Mouse (Mus musculus): ENCODE data around the gene St6galnac3. TPM values are rescaled to one million over a fixed set of nuclear protein-coding genes. Genes with fewer than 3 reads are reported as not detected.

Gene St6galnac3
- total RNA-seq, 2 experiments from 2014 or later = 9.9 to 12.6 TPM

DNA sequence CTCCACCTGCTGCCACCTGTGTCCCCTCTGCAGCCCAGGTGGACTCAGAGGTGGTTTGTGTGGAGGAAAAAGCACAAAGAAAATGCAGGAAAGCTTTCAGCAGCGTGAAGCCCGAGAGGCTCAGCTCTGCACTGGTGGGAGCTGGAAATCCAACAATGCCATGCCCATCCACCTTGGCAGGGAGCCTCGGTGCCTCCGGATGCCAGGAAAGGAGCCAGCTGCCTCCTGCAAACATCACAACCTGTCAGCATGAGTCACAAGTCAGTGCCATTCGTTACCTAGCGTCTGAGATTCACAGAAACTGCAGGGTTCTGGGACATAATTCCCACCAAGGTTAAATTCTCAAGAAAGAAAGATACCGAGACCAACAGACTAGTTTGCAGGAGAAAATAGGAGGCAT is 63.0 kb downstream of the St6galnac3 start:
- intact Hi-C loops (cut with DNase I) = no loop called here
- DNase-seq = peak; percentile 14 to 49

DNA sequence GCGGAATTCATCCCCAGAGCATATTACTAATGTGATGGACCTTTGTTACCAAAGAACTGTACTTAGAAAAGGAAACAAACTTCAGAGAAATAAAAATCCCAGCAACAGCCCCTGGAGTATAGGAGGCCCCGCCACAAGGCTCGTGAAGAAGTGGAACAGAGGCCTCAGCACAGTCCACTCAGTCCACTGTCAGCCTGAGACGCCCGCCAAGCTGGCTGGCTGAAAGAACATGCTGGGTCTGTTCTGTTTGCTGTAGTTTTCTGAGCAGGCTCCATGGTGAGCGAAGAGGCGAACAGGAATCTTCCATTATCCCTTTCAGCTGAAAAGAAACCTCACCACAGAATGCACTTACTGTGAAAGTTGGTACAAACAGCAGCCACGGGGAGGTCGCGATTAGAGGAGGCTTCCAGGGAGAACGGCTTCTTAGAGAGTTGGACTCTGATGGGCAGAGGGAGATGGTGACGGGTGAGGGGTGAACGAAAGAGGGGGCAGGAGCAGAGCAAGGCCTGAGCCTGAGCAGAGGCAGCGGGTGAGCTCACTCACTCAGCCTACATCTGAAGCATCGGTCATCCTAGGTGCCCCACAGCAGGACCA is 65.3 kb downstream of the St6galnac3 start:
- intact Hi-C loops (cut with DNase I) = loop anchor here (2.0 to 10.0 kb wide), 3 partner anchors 147 to 877 kb away; no protein-coding TSS in a partner anchor
- DNase-seq = no peak

DNA sequence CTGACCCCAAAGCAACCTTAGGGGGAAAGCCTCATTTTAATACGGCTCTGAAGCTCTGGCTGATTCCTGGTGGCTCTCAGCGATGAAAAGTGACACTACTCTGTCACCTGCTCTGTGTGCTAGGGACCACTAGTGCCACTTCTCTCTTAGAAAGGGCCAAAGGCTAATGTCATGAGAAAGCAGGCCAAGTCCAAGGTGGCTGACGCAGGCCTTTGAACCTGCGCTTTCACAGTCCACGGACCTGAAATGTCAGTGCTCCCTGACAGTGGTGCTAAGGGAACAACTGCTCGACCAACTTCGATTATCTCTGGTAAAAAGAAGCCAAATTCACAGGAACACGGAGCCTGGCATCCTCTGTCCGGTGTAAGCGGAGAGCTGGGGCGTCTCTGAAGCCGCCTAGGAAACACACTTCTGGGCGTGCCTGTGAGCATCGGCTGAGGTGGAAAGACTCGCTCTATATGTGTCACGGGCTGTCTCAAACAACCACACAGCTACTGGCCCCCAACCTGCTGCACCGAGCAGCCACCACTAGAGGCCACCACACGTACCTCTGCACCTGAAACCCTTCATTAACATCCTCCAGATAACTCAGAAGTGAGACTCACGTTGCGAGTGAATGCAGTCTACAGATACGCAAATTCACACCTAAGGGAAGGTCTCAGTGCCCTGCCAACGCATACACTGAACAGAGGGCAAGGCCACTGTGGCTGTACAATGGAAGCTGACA is 66.8 kb downstream of the St6galnac3 start:
- intact Hi-C loops (cut with DNase I) = loop anchor here (2.0 to 10.0 kb wide), 3 partner anchors 149 to 876 kb away; no protein-coding TSS in a partner anchor
- peak; percentile 32 to 42 for DNase-seq

DNA sequence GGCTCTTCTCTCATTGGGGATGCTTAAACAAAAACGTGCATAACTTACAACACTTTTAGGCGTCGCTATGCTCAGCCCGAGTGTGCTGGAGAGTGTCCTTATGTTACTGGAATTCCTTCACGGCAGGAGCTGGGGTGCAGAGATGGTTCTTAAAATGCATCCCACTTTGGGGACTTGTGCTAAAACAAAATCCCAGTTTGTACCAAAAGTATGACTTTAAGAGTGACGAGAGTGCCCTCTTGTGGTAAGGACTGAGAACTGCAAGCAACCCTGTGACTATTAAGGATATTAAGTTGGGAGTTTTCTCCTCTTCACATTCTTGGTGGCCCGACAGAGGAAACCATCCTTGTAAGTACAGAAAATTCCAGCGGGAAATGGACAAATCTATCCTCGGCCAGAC is 69.9 kb downstream of the St6galnac3 start:
- intact Hi-C loops (cut with DNase I) = loop anchor here (2.0 to 10.0 kb wide), 3 partner anchors 690 to 894 kb away; no protein-coding TSS in a partner anchor
- peak; percentile 47 to 73 for DNase-seq

DNA sequence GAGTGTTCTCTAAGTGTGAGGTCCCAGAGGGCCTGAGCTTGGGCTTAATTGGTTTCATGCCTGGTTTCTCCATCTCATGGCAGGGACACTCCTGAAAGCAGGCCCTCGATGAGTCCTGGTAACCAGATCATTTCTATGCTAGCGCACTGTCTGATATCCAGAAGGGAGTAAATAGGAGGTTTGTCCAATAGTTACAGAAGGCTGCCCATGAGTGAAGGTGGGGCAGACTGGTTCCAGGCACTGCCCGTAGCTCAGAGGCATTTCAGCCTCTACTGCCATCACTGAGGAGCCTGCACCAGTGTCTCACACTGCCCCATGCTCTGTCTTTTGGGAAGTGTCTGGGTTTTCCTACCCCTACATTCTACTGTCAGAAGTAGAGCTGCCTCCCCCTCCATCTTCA is 72.1 kb downstream of the St6galnac3 start:
- DNase-seq = no peak
- intact Hi-C loops (cut with DNase I) = loop anchor here (5.0 to 10.0 kb wide), 2 partner anchors 151 to 688 kb away; no protein-coding TSS in a partner anchor

DNA sequence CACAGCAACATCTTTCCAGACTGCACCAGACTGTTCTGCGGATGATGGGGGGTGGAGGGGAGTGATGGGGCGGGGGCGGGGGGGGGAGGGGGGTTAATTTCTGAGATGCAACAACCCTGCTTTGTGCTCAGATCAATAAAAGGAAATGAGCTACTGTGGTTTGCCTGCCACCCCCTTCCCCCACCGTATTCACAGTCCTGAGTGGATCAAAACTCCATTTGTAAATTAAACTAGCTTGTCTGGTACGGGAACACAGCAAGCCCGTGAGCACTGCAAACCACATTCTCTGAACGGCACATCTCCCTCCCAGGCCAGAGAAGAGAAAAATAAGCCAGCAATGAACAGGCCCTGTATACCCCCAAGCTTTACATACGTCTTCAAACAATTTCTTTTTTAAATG is 76.3 kb downstream of the St6galnac3 start:
- no peak for DNase-seq
- intact Hi-C loops (cut with DNase I) = no loop called here

DNA sequence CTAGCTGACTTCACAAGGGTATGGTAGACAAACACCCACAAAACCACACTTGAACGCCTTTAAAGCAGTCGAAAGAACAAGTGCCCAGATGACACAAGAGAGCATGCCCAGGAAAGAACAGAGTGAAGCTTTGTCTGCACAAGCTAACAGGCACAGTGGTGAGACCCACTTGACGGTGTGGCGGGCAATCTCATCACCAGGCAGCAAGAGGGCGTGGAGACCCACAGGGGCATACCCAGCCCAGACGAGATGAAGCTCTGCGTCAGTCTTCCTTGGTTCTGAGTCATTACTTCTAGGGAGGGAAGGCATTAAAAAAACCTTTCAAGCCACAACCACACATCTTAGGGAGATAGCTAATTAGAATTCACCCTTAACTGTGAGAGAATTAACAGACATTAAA is 79.2 kb downstream of the St6galnac3 start:
- no peak for DNase-seq
- intact Hi-C loops (cut with DNase I) = no loop called here

DNA sequence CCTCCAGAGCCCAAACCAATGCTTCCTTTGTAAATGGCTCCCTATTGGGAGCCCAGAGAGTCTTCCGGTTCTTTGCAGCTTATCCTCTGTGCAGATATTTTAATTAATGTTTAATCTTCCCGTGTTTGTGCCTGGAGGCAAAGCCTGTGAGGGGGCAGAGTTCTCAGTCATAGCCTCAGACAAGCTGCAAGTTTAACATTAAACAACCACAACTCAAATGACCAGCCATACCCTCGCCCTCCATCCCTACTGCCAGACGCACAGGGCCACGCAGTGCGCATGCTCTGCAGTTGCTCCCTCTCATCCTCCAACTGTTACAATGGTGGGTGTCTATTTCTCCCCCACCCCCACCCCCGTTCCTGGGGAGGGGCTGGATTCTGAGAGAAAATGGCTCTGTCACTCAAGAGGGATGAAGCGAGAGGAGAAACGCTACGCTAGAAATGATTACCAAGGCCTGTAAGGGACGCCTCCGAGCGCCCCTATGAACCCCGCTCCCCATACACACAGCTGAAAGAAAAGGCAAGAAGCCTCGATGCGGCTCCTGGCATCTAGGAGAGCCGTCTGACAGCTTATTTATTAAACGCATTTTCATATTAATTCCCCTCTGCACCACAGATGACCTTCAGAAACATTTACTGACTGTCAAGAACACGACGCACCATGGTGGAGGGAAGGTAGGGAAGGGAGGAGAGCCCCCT is 81.0 kb downstream of the St6galnac3 start:
- intact Hi-C loops (cut with DNase I) = no loop called here

DNA sequence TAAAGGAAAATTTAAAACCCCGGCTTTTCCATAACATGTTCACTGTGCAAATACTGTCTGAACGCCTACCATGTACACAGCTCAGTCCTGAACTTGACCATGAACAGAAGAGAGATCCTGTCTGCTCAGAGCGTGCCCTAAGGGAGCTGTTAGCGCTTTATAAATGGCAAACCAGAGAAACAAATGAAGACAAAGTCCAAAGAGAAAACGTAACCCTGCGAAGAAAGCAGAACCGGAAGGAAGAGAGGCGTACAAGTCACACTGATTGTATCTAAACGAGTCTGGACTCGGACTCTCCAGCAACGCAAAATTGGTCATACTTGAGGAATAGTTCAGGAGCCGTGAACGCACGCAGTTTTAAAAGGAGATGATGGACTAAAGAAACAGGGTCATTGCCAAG is 82.1 kb downstream of the St6galnac3 start:
- DNase-seq = no peak
- intact Hi-C loops (cut with DNase I) = no loop called here

More for the DNA sequence above, 81.0 kb downstream of the St6galnac3 start:
- no peak for DNase-seq

DNA sequence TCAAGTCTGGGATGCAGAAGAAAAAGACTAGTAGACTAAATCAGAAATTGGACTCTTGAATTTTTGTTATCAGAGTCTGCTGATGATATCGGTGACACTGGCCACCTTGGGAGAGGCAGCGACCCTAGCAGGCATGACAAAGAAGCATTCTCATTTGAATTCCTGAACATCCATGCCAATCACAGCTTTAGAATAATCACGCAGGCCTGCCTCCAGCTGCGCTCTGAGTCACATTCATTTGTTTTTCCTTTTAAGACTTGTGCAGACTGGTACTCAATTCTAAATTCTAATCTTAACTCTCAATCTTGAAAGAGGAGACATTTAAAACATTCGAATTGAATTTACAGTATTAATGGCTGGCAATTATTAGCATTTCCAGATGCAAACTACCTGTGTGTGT is 83.2 kb downstream of the St6galnac3 start:
- DNase-seq = no peak
- intact Hi-C loops (cut with DNase I) = no loop called here

DNA sequence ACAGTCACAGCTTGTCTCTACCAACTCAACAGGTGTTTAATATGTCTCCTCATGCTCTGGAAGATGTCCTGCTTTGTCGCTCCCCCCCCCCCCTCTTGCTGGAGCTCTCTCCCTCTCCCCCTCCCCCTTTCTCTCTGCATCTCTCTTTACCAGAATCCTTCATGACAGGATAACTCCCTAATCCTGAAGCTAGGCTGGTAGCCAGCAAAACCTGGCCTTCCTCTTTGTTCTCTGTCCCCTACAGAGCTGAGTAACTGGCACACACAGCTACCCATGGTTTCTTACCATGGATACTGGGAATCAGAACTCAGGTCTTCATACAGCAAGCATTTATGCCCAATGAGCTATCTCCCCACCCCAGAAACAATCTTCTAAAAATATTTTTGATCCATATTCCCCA is 87.6 kb downstream of the St6galnac3 start:
- DNase-seq = no peak
- intact Hi-C loops (cut with DNase I) = no loop called here

DNA sequence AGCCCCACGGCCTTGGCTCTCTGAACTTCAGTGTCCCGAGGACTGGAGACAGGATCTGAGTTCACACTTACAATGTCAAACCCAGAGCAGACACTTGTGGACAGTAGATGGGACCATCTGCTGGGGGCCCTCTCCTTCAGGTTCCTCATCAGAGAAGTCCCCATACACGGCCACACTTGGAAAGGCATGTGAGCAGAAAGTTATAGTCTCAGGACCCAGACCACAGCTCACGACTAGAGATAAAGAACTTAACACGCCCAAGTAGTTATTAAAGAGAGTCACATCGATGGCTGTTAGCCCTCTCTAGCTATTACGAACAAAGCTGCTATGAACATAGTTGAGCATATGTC is 88.2 kb downstream of the St6galnac3 start:
- DNase-seq = no peak
- intact Hi-C loops (cut with DNase I) = no loop called here

DNA sequence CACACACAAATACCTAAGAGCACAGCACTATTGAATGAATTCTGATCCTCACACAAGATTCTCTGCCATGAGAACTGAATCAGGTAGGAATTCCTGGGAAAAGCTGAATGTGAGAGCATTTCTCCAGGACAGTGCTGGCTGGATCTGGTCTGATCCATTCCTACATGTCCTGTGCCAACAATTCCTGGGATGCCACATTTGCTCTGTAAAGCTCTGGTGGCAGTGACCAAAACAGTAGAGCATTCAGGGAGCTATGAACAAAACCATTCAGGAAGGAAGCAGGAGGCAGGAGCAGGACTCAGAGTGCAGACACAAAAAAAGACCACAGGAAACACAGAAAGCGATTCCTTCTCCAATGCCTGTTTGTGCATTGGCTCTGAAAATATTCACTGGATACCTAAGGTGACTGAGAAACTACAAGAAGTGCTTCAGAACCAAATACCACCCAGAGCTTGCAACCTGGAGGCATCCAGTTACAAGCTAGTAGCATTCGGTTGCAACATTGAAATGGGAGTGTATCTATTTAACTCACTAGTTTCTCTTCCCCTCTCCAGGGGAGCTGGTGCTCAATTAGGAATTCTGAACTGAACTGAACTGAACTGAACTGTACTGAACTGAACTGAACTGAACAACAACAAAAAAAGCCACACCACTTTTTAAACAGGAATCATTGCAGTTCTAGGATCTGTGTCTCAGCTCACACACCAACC is 88.7 kb downstream of the St6galnac3 start:
- no peak for DNase-seq
- intact Hi-C loops (cut with DNase I) = no loop called here

DNA sequence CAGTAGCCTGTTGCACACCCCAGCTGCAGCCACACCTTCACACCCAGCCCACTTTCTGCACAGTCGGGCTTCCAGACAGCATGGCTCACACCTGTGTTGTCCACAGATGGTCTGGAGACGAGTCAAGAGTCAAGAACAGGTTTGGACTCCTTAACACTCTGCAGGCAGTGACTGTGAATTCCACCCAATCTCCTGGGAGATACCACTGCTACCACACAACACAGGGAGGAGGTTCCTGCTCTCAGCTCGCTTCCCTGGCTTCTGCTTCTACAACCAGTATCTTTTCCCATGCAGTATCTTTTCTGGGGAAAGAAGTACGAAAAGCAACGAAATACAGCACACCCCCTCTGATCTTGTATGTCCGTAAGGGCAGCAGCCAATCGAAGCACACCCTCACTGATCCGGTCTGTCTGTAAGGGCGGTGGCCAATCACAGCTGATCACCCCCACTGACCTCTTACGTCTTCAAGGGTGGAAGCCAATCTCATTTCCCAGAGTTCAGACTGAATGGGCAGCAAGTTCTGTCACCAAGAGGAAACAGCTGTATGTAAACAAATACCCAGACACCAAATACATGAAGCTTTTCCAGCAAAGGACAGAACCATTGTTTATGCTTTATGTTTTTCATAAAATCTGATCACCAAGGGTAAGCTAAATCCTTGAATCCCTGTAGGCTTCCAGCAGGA is 92.8 kb downstream of the St6galnac3 start:
- intact Hi-C loops (cut with DNase I) = no loop called here

DNA sequence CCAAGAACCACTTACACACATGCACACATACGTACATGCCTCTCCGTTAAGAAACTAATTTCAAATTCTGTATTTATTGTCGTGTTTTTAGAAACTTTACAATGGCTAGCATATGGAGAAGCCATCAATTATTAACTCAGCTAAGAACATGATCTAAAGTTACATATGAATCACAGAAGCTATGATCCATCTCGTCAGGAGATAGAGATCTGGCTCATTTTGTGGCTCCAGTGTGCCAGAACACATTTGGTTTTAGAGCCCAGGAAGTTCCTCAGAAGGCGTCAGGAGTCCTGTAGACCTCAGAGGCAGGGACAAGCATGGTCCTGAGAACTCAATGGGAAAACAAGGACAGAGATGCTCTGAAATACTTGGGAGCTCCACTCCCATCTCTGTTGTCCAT is 98.7 kb downstream of the St6galnac3 start:
- DNase-seq = no peak
- intact Hi-C loops (cut with DNase I) = no loop called here

More for the DNA sequence above, 92.8 kb downstream of the St6galnac3 start:
- no peak for DNase-seq

DNA sequence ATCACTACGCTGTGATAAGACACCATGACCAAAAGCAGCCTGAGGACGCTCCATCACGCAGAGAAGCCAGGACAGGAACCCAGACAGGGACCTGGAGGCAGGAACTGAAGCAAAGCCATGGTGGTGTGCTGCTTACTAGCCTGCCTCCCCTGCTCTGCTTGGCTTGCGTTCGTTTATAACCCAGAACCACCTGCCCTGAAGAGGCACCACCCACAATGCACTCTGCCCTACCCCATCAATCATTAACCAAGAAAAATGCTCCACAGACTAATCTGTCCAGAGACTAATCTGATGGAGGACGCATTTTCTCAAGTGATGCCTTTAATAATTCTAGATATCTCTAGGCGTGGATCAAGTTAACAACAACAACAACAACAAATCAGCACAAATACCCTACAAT is 106.0 kb downstream of the St6galnac3 start:
- intact Hi-C loops (cut with DNase I) = no loop called here
- no peak for DNase-seq

DNA sequence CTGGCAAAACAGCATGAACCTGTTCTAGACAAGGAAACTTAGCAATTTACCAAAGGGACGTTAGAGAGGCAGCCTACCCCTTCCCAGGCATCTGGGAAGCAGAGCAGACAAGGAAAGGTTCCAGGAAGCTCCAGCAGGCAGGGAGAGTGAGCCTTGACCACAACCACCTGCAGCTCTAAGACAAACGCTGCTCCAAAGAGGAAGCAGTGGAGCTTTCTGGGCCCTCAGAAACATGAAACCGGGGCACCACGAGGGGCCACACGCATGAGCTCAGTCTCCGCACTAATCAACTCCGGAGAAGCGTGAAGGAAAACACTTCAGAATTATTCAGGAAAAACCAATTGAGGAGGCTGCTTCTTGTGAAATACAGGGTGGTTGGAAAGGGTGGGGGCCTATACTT is 108.1 kb downstream of the St6galnac3 start:
- DNase-seq = no peak
- intact Hi-C loops (cut with DNase I) = no loop called here

DNA sequence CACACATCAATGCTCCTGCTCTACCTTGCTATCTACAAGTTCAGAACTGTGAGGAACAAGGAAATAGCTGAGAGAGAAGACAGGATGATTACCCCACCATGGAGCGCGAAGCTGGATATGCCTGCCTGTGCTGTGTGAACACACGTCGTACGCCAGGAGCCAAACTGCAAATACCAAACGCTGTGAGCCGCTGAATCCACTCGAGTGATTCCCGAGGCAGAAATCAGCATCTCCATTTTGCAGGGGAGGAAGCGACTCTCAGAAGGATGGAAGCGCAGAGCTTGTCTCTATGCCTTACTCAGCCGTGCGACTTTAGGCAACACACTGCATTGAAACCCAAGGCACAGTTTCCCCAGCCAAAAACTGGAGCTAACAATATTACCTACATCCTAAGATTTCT is 114.7 kb downstream of the St6galnac3 start:
- intact Hi-C loops (cut with DNase I) = no loop called here
- DNase-seq = no peak

DNA sequence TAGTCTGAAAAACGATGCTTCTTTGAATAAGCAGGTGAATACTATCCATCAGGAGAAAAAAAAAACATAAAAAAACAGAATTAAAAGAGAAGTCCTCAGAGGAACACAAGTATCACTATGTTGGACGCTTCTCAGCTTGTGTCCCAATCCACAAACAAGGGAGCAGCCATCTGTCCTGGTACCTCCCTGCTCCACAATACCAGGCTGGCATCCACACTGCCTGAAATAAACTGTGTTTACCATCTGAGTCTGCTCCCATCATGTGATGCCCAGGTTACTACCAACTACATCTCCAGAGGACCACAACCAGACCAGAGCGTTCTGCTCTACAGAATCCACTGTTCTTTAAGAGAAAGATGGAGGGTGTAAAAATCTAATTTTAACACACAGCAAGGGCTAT is 118.6 kb downstream of the St6galnac3 start:
- intact Hi-C loops (cut with DNase I) = no loop called here
- no peak for DNase-seq

DNA sequence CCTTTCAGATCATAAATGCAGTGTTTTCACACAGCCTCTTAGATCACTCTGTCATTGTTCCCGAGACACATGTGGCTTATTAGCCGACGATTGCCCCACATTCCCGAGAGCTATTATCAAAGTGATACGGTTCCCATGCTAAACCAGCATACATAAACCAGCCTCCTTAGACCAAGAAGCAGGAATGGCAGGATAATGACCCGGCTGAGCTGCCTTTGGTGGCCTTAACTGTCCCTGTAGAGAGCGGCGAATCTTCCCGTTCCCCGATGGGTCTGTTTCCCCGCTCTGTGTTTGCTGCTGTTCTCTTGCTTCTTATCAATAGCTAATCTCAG is 119.2 kb downstream of the St6galnac3 start:
- no peak for DNase-seq
- intact Hi-C loops (cut with DNase I) = no loop called here

Data from heart, postnatal 14 days (tissue).